Mouse (Mus musculus) limb, embryonic 14.5 days (tissue): ENCODE measurements around the gene Btn2a2. TPM values are rescaled to one million over a fixed set of nuclear protein-coding genes. Genes with fewer than 3 reads are reported as not detected.

Source experiments
- ATAC-seq: fragments of 200-750 bp; cut with Nextera tagmentation; 2 replicates; pipeline ENCODE4 v1.8.0; 2017; ENCODE audit warnings: low read depth, moderate number of reproducible peaks, moderate TSS enrichment; ENCODE audit not compliant: low FRiP score
- DNase-seq: peaks from one replicate; pipeline ENCODE4 v3.0.0-alpha.2; 2015; ENCODE audit warnings: low spot score
- H3K27ac ChIP-seq: fragments of 300-500 bp; sonication (generic); replicated peaks from 2 replicates; pipeline ENCODE4 v1.5.1; 2014; ENCODE audit warnings: low read depth, mild to moderate bottlenecking, low read length, moderate library complexity, mixed read lengths
- H3K27me3 ChIP-seq: fragments of 300-500 bp; sonication (generic); 2 replicates; pipeline ENCODE4 v1.6.1; 2014; ENCODE audit warnings: low read length, mixed read lengths; ENCODE audit not compliant: control insufficient read depth, insufficient read depth
- H3K36me3 ChIP-seq: fragments of 300-500 bp; sonication (generic); 2 replicates; pipeline ENCODE4 v1.6.1; 2014; ENCODE audit warnings: mild to moderate bottlenecking, low read length, moderate library complexity, mixed read lengths; ENCODE audit not compliant: control insufficient read depth, insufficient read depth
- H3K4me1 ChIP-seq: fragments of 300-500 bp; sonication (generic); 2 replicates; pipeline ENCODE4 v1.6.1; 2014; ENCODE audit warnings: antibody characterized with exemption, low read length, mixed read lengths; ENCODE audit not compliant: control insufficient read depth, insufficient read depth
- H3K4me2 ChIP-seq: fragments of 300-500 bp; sonication (generic); replicated peaks from 2 replicates; pipeline ENCODE4 v1.6.1; 2014; ENCODE audit warnings: low read depth, mild to moderate bottlenecking, low read length, moderate library complexity; ENCODE audit not compliant: severe bottlenecking
- H3K4me3 ChIP-seq: fragments of 300-500 bp; sonication (generic); replicated peaks from 2 replicates; pipeline ENCODE4 v1.5.1; 2014; ENCODE audit warnings: low read length
- H3K9ac ChIP-seq: fragments of 300-500 bp; sonication (generic); 2 replicates; pipeline ENCODE4 v1.6.1; 2014; ENCODE audit warnings: mild to moderate bottlenecking, low read depth, low read length, moderate library complexity; ENCODE audit not compliant: severe bottlenecking
- H3K9me3 ChIP-seq: fragments of 300-500 bp; sonication (generic); 2 replicates; pipeline ENCODE4 v1.6.1; 2016; ENCODE audit warnings: low read length; ENCODE audit not compliant: control insufficient read depth
- POLR2A ChIP-seq: fragments of 200-500 bp; IDR thresholded peaks from 2 replicates; pipeline ENCODE4 v1.8.0; 2012; ENCODE audit warnings: inconsistent platforms, mild to moderate bottlenecking, moderate library complexity, borderline replicate concordance; ENCODE audit not compliant: insufficient read depth, insufficient read length; ENCODE audit errors: extremely low read depth
- WGBS: fragments of 180-500 bp; shearing (Covaris S2); extraction: QIAGEN DNeasy Blood & Tissue Kit; methylation state at CpG from one replicate; pipeline ENCODE4 v1.1.7; 2014; 5-methylcytosine and 5-hydroxymethylcytosine counted together
- polyA plus RNA-seq, 2 experiments: library from polyadenylated mRNA; depleted of rRNA in 1 of 2; stranded (reverse) in 1 of 2; unstranded in 1 of 2; fragments of >200 nt; fragmentation: Nextera tagmentation in 1 of 2; extraction: Ambion mirVana in 1 of 2; gene quantifications; 2 replicates each; pipeline versions ENCODE4 v1.2.1 to v1.2.3; 2012 to 2014

Btn2a2 gene
- polyA plus RNA-seq, 2 experiments = 0.62 to 0.89 TPM

GRCm38 (mm10) chr13:23515281-23515680 lies 26.6 kb upstream of the Btn2a2 start:
- H3K4me2 ChIP-seq = no peak overlapping the region
- H3K4me1 ChIP-seq = 0 out of 2 replicates have a peak, but pooled peaks cover 4% of the 10 kb centered on the region
- ATAC-seq (no peak), DNase-seq (no peak)
- TF ChIP-seq POLR2A = no peak
- H3K27me3 ChIP-seq = no peaks in the 10 kb centered on the region
- H3K9me3 ChIP-seq = no peaks in the 10 kb centered on the region
- H3K27ac ChIP-seq = no peak overlapping the region
- H3K4me3 ChIP-seq = no peak overlapping the region
- 83% methylated on average over 5 of the region's 5 CpGs for WGBS
- no peaks in the 10 kb centered on the region for H3K36me3 ChIP-seq
- H3K9ac ChIP-seq = no peak overlapping the region

GRCm38 (mm10) chr13:23513517-23513916 lies 24.9 kb upstream of the Btn2a2 start:
- Histone ChIP-seq H3K27me3 (no peaks in the 10 kb centered on the region), H3K27ac (no peak overlapping the region), H3K9ac (no peak overlapping the region), H3K36me3 (no peaks in the 10 kb centered on the region), H3K9me3 (no peaks in the 10 kb centered on the region), H3K4me2 (no peak overlapping the region), H3K4me3 (no peak overlapping the region), H3K4me1 (0 out of 2 replicates have a peak, but pooled peaks cover 4% of the 10 kb centered on the region)
- no peak for ATAC-seq
- DNase-seq = no peak
- 90% methylated on average over 1 of the region's 1 CpGs for WGBS
- no peak for TF ChIP-seq POLR2A

GRCm38 (mm10) chr13:23510127-23510526 lies 21.5 kb upstream of the Btn2a2 start:
- WGBS = 32% methylated on average over 1 of the region's 1 CpGs
- no peak for DNase-seq

GRCm38 (mm10) chr13:23506819-23507515 lies 18.3 kb upstream of the Btn2a2 start:
- no peak for TF ChIP-seq POLR2A
- H3K4me2 ChIP-seq = peak overlapping the region; percentile 34; the same call in 1 of the 2 replicates
- no peak for DNase-seq
- no peak for ATAC-seq
- H3K27me3 ChIP-seq = no peaks in the 10 kb centered on the region
- 0 out of 2 replicates have a peak, but pooled peaks cover 6% of the 10 kb centered on the region for H3K4me1 ChIP-seq
- H3K36me3 ChIP-seq = no peaks in the 10 kb centered on the region
- H3K9me3 ChIP-seq = no peaks in the 10 kb centered on the region
- H3K27ac ChIP-seq = no peak overlapping the region
- H3K9ac ChIP-seq = no peak overlapping the region
- 0 out of 2 replicates have a peak overlapping the region, but pooled peaks have one; percentile 4 for H3K4me3 ChIP-seq
- WGBS = 32% methylated on average over 14 of the region's 14 CpGs

More at GRCm38 (mm10) chr13:23510127-23510526, 21.5 kb upstream of the Btn2a2 start:
- H3K9me3 ChIP-seq = no peaks in the 10 kb centered on the region
- TF ChIP-seq POLR2A = no peak
- no peak overlapping the region for H3K4me2 ChIP-seq
- H3K4me1 ChIP-seq = 0 out of 2 replicates have a peak, but pooled peaks cover 6% of the 10 kb centered on the region
- H3K4me3 ChIP-seq = no peak overlapping the region
- no peaks in the 10 kb centered on the region for H3K27me3 ChIP-seq
- no peaks in the 10 kb centered on the region for H3K36me3 ChIP-seq
- ATAC-seq = no peak
- no peak overlapping the region for H3K9ac ChIP-seq
- no peak overlapping the region for H3K27ac ChIP-seq

GRCm38 (mm10) chr13:23506351-23506750 lies 17.7 kb upstream of the Btn2a2 start:
- peak overlapping the region; percentile 15; the same call in 1 of the 2 replicates for H3K4me3 ChIP-seq
- H3K4me2 ChIP-seq = peak overlapping the region; percentile 34

More at GRCm38 (mm10) chr13:23506351-23506750, 17.7 kb upstream of the Btn2a2 start:
- H3K36me3 ChIP-seq = no peaks in the 10 kb centered on the region
- WGBS = 9% methylated on average over 13 of the region's 13 CpGs
- peak; percentile 69 for DNase-seq
- H3K27me3 ChIP-seq = no peaks in the 10 kb centered on the region
- 0 out of 2 replicates have a peak, but pooled peaks cover 6% of the 10 kb centered on the region for H3K4me1 ChIP-seq
- no peak for TF ChIP-seq POLR2A
- H3K9ac ChIP-seq = no peak overlapping the region
- H3K27ac ChIP-seq = no peak overlapping the region
- no peaks in the 10 kb centered on the region for H3K9me3 ChIP-seq
- ATAC-seq = peak; percentile 49; the same call in 1 of the 2 replicates
